Mouse (Mus musculus) heart, embryonic 14.5 days (tissue): ENCODE data around the gene Agtr2. TPM values are rescaled to one million over a fixed set of nuclear protein-coding genes. Genes with fewer than 3 reads are reported as not detected.
"Not testable (repeated sequence)": the region's sequence is repeated elsewhere in the genome, so short reads cannot be mapped to it uniquely, and the experiment has no call there.

ENCODE experiments used
- ATAC-seq: fragments of 200-750 bp; cut with Nextera tagmentation; 2 replicates; pipeline ENCODE4 v1.8.0; 2017; ENCODE audit warnings: low read depth, moderate TSS enrichment; ENCODE audit not compliant: insufficient number of reproducible peaks, insufficient read depth, low FRiP score
- H3K27ac ChIP-seq, 2 experiments: fragments of 200-500 bp in 1 of 2; fragments of 300-500 bp in 1 of 2; sonication (generic) in 1 of 2; replicated peaks in 1 of 2; 2 replicates each; pipeline ENCODE4 v1.5.1; 2012 to 2014; ENCODE audit warnings: low read depth in 2 of 2, low read length in 2 of 2, control low read depth in 1 of 2, mild to moderate bottlenecking in 1 of 2, mixed read lengths in 1 of 2; ENCODE audit not compliant: control insufficient read depth in 1 of 2, insufficient read depth in 1 of 2
- H3K27me3 ChIP-seq: fragments of 300-500 bp; sonication (generic); 2 replicates; pipeline ENCODE4 v1.6.1; 2014; ENCODE audit warnings: mild to moderate bottlenecking, low read length, control low read depth; ENCODE audit not compliant: control insufficient read depth, insufficient read depth
- H3K36me3 ChIP-seq: fragments of 300-500 bp; sonication (generic); 2 replicates; pipeline ENCODE4 v1.6.1; 2014; ENCODE audit warnings: mild to moderate bottlenecking, control low read depth, low read length, mixed read lengths; ENCODE audit not compliant: control insufficient read depth, insufficient read depth
- H3K4me1 ChIP-seq, 2 experiments: fragments of 200-500 bp in 1 of 2; fragments of 300-500 bp in 1 of 2; sonication (generic) in 1 of 2; 2 replicates each; pipeline ENCODE4 v1.6.1; 2012 to 2014; ENCODE audit warnings: low read length in 2 of 2, control low read depth in 1 of 2, mixed read lengths in 1 of 2; ENCODE audit not compliant: control insufficient read depth in 2 of 2, insufficient read depth in 2 of 2
- H3K4me2 ChIP-seq: fragments of 300-500 bp; sonication (generic); 2 replicates; pipeline ENCODE4 v1.6.1; 2014; ENCODE audit warnings: mild to moderate bottlenecking, low read length
- H3K4me3 ChIP-seq, 2 experiments: fragments of 200-500 bp in 1 of 2; fragments of 300-500 bp in 1 of 2; sonication (generic) in 1 of 2; 2 replicates each; pipeline ENCODE4 v1.5.1; 2012 to 2014; ENCODE audit warnings: low read length in 2 of 2, mild to moderate bottlenecking in 2 of 2, control low read depth in 1 of 2, low read depth in 1 of 2, moderate library complexity in 1 of 2; ENCODE audit not compliant: control insufficient read depth in 1 of 2, insufficient read depth in 1 of 2
- H3K9ac ChIP-seq: fragments of 300-500 bp; sonication (generic); 2 replicates; pipeline ENCODE4 v1.6.1; 2014; ENCODE audit warnings: mild to moderate bottlenecking, low read length
- H3K9me3 ChIP-seq: fragments of 300-500 bp; sonication (generic); 2 replicates; pipeline ENCODE4 v1.6.1; 2016; ENCODE audit warnings: low read length, control low read depth; ENCODE audit not compliant: control insufficient read depth
- WGBS: fragments of 180-500 bp; shearing (Covaris S2); extraction: QIAGEN DNeasy Blood & Tissue Kit; methylation state at CpG from one replicate; pipeline ENCODE4 v1.1.7; 2014; 5-methylcytosine and 5-hydroxymethylcytosine counted together
- polyA plus RNA-seq: library from polyadenylated mRNA; unstranded; fragments of >200 nt; fragmentation: Nextera tagmentation; extraction: Ambion mirVana; gene quantifications from 2 replicates; pipeline ENCODE4 v1.2.1, GENCODE M21; 2014

Gene Agtr2
- 0.39 and 2.3 TPM in 2 replicates for polyA plus RNA-seq

DNA sequence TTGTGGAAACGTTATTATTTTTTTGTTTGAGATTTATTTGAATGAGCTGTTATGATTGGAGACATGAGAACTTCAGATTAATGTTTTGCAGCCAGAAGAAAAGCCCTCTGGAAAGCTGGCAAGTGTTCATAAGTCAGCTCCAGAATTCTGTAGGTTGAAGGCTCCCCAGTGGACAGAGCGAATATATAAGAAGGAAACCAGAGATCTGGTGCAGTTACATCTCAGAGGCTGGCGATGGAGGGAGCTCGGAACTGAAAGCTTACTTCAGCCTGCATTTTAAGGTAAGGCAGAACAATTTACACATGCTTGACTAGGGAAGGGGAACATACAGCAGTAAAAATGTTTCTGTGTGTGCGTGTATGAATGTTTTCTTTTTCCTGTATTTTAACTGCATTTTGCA is at the start of gene Agtr2:
TSS of gene Agtr2 (plus strand) at position 131 of the 400 bp plus-strand sequence.
- no peak within 1 kb of the TSS for H3K4me3 ChIP-seq
- no peaks in the 10 kb centered on the region for H3K9me3 ChIP-seq
- no peaks in the 10 kb centered on the region for H3K36me3 ChIP-seq
- WGBS, result 59% methylated on average over 5 of the region's 5 CpGs
- no peaks in the 10 kb centered on the region for H3K27me3 ChIP-seq
- no peak for ATAC-seq
- H3K4me1 ChIP-seq, result no peaks in the 10 kb centered on the region
- no peak within 1 kb of the TSS for H3K9ac ChIP-seq
- no peak within 1 kb of the TSS for H3K27ac ChIP-seq
- H3K4me2 ChIP-seq, result no peak within 1 kb of the TSS

DNA sequence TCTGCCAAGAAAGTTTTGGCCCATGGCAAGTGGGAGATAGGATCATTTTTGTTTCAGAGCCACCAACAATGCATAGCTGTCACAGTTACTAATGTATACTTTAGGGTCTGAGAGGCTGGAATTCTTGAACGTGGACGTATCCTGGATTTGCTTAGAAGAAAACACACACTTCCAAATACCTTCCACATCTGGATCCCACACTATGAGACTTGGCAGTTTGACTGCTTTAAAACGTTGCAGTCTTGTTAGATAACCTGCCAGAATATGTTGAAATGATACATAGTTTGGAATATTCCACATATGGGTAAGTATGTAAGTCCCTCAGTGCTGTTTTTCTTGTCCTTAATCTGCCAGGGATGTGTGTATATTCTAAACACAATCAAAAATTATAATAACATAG is 31.8 kb upstream of the Agtr2 start:
- Histone ChIP-seq H3K9me3 (no peaks in the 10 kb centered on the region), H3K27ac (no peak overlapping the region), H3K4me3 (no peak overlapping the region), H3K4me1 (no peaks in the 10 kb centered on the region), H3K4me2 (no peak overlapping the region), H3K9ac (no peak overlapping the region), H3K36me3 (no peaks in the 10 kb centered on the region), H3K27me3 (no peaks in the 10 kb centered on the region)
- 47% methylated on average over 3 of the region's 3 CpGs for WGBS
- ATAC-seq, result no peak

DNA sequence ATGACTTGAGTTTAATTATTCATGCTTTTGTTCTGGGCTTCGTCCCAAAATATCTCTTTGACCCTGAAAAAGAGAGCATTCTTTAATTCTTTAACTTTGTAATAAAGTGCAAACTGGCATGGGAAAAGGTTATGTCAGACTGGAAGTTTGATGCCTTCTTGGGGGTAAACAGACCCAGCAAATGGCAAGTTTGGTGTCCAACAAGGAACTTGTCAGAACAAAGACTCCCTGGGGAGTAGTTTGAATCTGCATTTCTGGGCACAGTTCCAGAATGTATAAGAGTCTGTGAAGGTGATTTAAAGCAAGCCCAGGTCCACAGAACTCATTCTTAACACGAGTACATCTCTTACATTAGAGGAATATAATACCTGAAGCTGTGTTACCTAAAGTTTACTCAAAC is 3.8 kb downstream of the Agtr2 start:
- Histone ChIP-seq H3K4me3 (no peak overlapping the region), H3K27ac (no peak overlapping the region), H3K27me3 (no peaks in the 10 kb centered on the region), H3K36me3 (no peaks in the 10 kb centered on the region), H3K9me3 (no peaks in the 10 kb centered on the region), H3K9ac (no peak overlapping the region), H3K4me2 (no peak overlapping the region), H3K4me1 (no peaks in the 10 kb centered on the region)
- WGBS, result 56% methylated on average over 2 of the region's 2 CpGs
- no peak for ATAC-seq

DNA sequence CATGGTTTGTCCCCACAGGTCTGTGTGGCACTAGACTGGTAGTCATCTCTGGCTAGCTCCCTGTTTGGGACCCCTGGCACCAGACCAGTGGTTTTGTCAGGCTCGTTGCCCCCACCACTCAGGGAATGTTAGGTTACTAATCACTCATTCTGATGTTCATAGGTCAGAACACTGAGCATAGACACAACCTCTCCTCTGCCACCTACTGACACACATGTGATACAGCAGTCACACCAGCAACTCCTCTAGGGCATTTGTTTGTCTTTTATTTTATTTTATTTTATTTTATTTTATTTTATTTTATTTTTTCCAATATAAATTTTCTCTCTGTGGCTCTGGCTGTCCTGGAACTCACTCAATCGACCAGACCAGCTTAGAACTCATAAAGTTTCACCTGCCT is 15.9 kb downstream of the Agtr2 start:
- no peak for ATAC-seq
- H3K27me3 ChIP-seq, result no peaks in the 10 kb centered on the region
- no peaks in the 10 kb centered on the region for H3K36me3 ChIP-seq
- 28% methylated on average over 2 of the region's 2 CpGs for WGBS
- no peaks in the 10 kb centered on the region for H3K4me1 ChIP-seq
- no peak overlapping the region for H3K27ac ChIP-seq
- no peak overlapping the region for H3K4me3 ChIP-seq
- H3K9me3 ChIP-seq, result no peaks in the 10 kb centered on the region
- no peak overlapping the region for H3K4me2 ChIP-seq
- H3K9ac ChIP-seq, result no peak overlapping the region

DNA sequence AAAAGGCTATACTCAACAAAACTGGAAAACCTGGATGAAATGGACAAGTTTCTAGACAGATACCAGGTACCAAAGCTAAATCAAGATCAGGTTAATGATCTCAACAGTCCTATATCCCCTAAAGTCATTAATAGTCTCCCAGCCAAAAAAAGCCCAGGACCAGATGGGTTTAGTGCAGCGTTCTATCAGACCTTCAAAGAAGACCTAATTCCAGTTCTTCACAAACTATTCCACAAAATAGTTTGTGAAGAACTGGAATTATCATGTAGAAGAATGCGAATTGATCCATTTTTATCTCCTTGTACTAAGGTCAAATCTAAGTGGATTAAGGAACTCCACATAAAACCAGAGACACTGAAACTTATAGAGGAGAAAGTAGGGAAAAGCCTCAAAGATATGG is 23.0 kb downstream of the Agtr2 start:
- not testable (repeated sequence) for H3K27me3 ChIP-seq, ATAC-seq
- 73% methylated on average over 2 of the region's 2 CpGs for WGBS

DNA sequence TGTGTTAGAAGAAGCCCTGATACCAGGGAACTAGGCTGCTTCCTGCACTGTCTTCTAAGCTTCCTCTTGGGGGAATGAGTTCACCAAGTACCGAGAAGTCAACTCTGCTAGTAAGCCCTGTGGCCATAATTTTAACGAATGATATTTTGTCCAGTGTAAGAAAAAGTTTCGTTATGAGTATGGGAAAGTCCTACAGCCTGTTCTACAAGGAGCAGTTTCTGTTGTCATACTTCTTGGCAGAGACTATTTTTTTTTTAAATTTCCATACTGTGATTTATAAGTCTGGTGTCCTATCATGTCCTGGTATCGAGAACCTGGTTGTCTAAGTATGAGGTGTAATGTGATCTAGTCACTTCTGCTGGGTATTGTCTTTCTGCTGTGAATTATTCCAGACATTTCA is 38.2 kb downstream of the Agtr2 start:
- Histone ChIP-seq H3K4me1 (no peaks in the 10 kb centered on the region), H3K36me3 (no peaks in the 10 kb centered on the region), H3K4me2 (no peak overlapping the region), H3K9ac (no peak overlapping the region), H3K9me3 (no peaks in the 10 kb centered on the region), H3K27me3 (no peaks in the 10 kb centered on the region), H3K27ac (no peak overlapping the region), H3K4me3 (no peak overlapping the region)
- ATAC-seq, result no peak
- WGBS, result 69% methylated on average over 4 of the region's 4 CpGs

More for the DNA sequence above, 23.0 kb downstream of the Agtr2 start:
- H3K9me3 ChIP-seq, H3K9ac ChIP-seq, H3K4me2 ChIP-seq, H3K36me3 ChIP-seq, H3K4me3 ChIP-seq, H3K4me1 ChIP-seq, H3K27ac ChIP-seq: not testable (repeated sequence)

Other genes with a start within 250 kb of the Agtr2 start
- 0.07 TPM in 1 of 2 replicates, not detected in the other for gene Slc6a14, start 230.4 kb downstream of the Agtr2 start, polyA plus RNA-seq